Mouse (Mus musculus): ENCODE measurements at regions not wholly inside any gene's neighbourhood (a gene's known extent, or its start where the extent isn't known, plus 50 kb on each side); places are given as distances from the start of the nearest gene placed in this dataset.

- H3K4me1 ChIP-seq, result no peaks in the 10 kb centered on the region
- no peaks in the 10 kb centered on the region for H3K9me3 ChIP-seq (replicated peaks)
- no peak overlapping the region for H3K4me2 ChIP-seq
- no peak overlapping the region for H3K27ac ChIP-seq
- H3K9ac ChIP-seq, result no peak overlapping the region
- 60% methylated on average over 3 of the region's 3 CpGs for WGBS (ENCODE audit: insufficient replicate concordance)
- no peak overlapping the region for H3K4me3 ChIP-seq
- H3K27me3 ChIP-seq (replicated peaks), result no peaks in the 10 kb centered on the region
- no peak for ATAC-seq
- H3K36me3 ChIP-seq, result no peaks in the 10 kb centered on the region
Observed at GRCm38 (mm10) chr1:119279261-119279660, 142.8 kb downstream of the Inhbb start.

GRCm38 (mm10) chr1:119278528-119279201 lies 143.4 kb downstream of the Inhbb start:
- Histone ChIP-seq H3K4me1 (no peaks in the 10 kb centered on the region), H3K9me3 (replicated peaks) (no peaks in the 10 kb centered on the region), H3K27ac (no peak overlapping the region), H3K36me3 (no peaks in the 10 kb centered on the region), H3K9ac (no peak overlapping the region), H3K4me2 (no peak overlapping the region), H3K27me3 (replicated peaks) (no peaks in the 10 kb centered on the region), H3K4me3 (no peak overlapping the region)
- no peak for ATAC-seq
- WGBS (ENCODE audit: insufficient replicate concordance), result 62% methylated on average over 8 of the region's 8 CpGs

- Histone ChIP-seq H3K4me2 (no peak overlapping the region), H3K27me3 (replicated peaks) (no peaks in the 10 kb centered on the region), H3K9ac (no peak overlapping the region), H3K27ac (no peak overlapping the region), H3K9me3 (replicated peaks) (no peaks in the 10 kb centered on the region), H3K4me3 (no peak overlapping the region), H3K4me1 (no peaks in the 10 kb centered on the region), H3K36me3 (no peaks in the 10 kb centered on the region)
- WGBS (ENCODE audit: insufficient replicate concordance), result 70% methylated on average over 4 of the region's 4 CpGs
- no peak for ATAC-seq
Observed at GRCm38 (mm10) chr1:119277990-119278389, 144.1 kb downstream of the Inhbb start.

- Histone ChIP-seq H3K9ac (no peak overlapping the region), H3K4me1 (no peaks in the 10 kb centered on the region), H3K36me3 (no peaks in the 10 kb centered on the region), H3K4me2 (no peak overlapping the region), H3K4me3 (no peak overlapping the region), H3K27me3 (replicated peaks) (no peaks in the 10 kb centered on the region), H3K27ac (no peak overlapping the region), H3K9me3 (replicated peaks) (no peaks in the 10 kb centered on the region; the same call in 1 of the 2 replicates)
- whole genome bisulfite sequencing (ENCODE audit: insufficient replicate concordance), result 79% methylated on average over 5 of the region's 5 CpGs
- ATAC-seq, result no peak
Observed at GRCm38 (mm10) chr1:119266013-119266412, 156.0 kb downstream of the Inhbb start.

- no peaks in the 10 kb centered on the region for H3K4me1 ChIP-seq
- H3K27ac ChIP-seq, result no peak overlapping the region
- WGBS (ENCODE audit: insufficient replicate concordance), result 54% methylated on average over 10 of the region's 10 CpGs
- H3K27me3 ChIP-seq (replicated peaks), result no peaks in the 10 kb centered on the region
- no peaks in the 10 kb centered on the region for H3K36me3 ChIP-seq
- ATAC-seq, result no peak
- H3K9me3 ChIP-seq (replicated peaks), result no peaks in the 10 kb centered on the region; the same call in 1 of the 2 replicates
- no peak overlapping the region for H3K4me3 ChIP-seq
- H3K9ac ChIP-seq, result no peak overlapping the region
- no peak overlapping the region for H3K4me2 ChIP-seq
Observed at GRCm38 (mm10) chr1:119265192-119265891, 156.7 kb downstream of the Inhbb start.

GRCm38 (mm10) chr1:119259455-119259854 lies 162.6 kb downstream of the Inhbb start:
- 65% methylated on average over 9 of the region's 9 CpGs for WGBS (ENCODE audit: insufficient replicate concordance)
- H3K36me3 ChIP-seq, result no peaks in the 10 kb centered on the region
- H3K27ac ChIP-seq, result no peak overlapping the region
- ATAC-seq, result no peak
- H3K4me2 ChIP-seq, result no peak overlapping the region
- H3K9me3 ChIP-seq (replicated peaks), result no peaks in the 10 kb centered on the region; the same call in 1 of the 2 replicates
- no peak overlapping the region for H3K9ac ChIP-seq
- H3K4me1 ChIP-seq, result no peaks in the 10 kb centered on the region
- H3K27me3 ChIP-seq (replicated peaks), result no peaks in the 10 kb centered on the region
- no peak overlapping the region for H3K4me3 ChIP-seq

GRCm38 (mm10) chr1:119256769-119257168 lies 165.3 kb downstream of the Inhbb start:
- no peak overlapping the region for H3K9ac ChIP-seq
- no peaks in the 10 kb centered on the region; the same call in 1 of the 2 replicates for H3K9me3 ChIP-seq (replicated peaks)
- H3K36me3 ChIP-seq, result no peaks in the 10 kb centered on the region
- ATAC-seq, result no peak
- no peak overlapping the region for H3K4me2 ChIP-seq
- WGBS (ENCODE audit: insufficient replicate concordance), result 71% methylated on average over 8 of the region's 8 CpGs
- H3K4me1 ChIP-seq, result no peaks in the 10 kb centered on the region
- H3K27me3 ChIP-seq (replicated peaks), result no peaks in the 10 kb centered on the region
- no peak overlapping the region for H3K4me3 ChIP-seq
- H3K27ac ChIP-seq, result no peak overlapping the region

GRCm38 (mm10) chr1:119256097-119256473 lies 166.0 kb downstream of the Inhbb start:
- 51% methylated on average over 5 of the region's 5 CpGs for WGBS (ENCODE audit: insufficient replicate concordance)
- Histone ChIP-seq H3K9me3 (replicated peaks) (no peaks in the 10 kb centered on the region), H3K9ac (no peak overlapping the region)

GRCm38 (mm10) chr1:119255386-119256096 lies 166.5 kb downstream of the Inhbb start:
- Histone ChIP-seq H3K27ac (no peak overlapping the region), H3K4me1 (no peaks in the 10 kb centered on the region), H3K9me3 (replicated peaks) (no peaks in the 10 kb centered on the region), H3K27me3 (replicated peaks) (no peaks in the 10 kb centered on the region), H3K4me2 (no peak overlapping the region), H3K9ac (no peak overlapping the region), H3K36me3 (no peaks in the 10 kb centered on the region), H3K4me3 (no peak overlapping the region)
- 79% methylated on average over 20 of the region's 20 CpGs for WGBS (ENCODE audit: insufficient replicate concordance)
- ATAC-seq, result no peak

More at GRCm38 (mm10) chr1:119256097-119256473, 166.0 kb downstream of the Inhbb start:
- H3K4me2 ChIP-seq, result no peak overlapping the region
- no peaks in the 10 kb centered on the region for H3K4me1 ChIP-seq
- no peaks in the 10 kb centered on the region for H3K36me3 ChIP-seq
- H3K27ac ChIP-seq, result no peak overlapping the region
- H3K27me3 ChIP-seq (replicated peaks), result no peaks in the 10 kb centered on the region
- no peak overlapping the region for H3K4me3 ChIP-seq
- ATAC-seq, result no peak

GRCm38 (mm10) chr1:119254928-119255327 lies 167.1 kb downstream of the Inhbb start:
- Histone ChIP-seq H3K27ac (no peak overlapping the region), H3K27me3 (replicated peaks) (no peaks in the 10 kb centered on the region), H3K9me3 (replicated peaks) (no peaks in the 10 kb centered on the region), H3K4me3 (no peak overlapping the region), H3K4me2 (no peak overlapping the region), H3K4me1 (no peaks in the 10 kb centered on the region), H3K36me3 (no peaks in the 10 kb centered on the region), H3K9ac (no peak overlapping the region)
- 79% methylated on average over 5 of the region's 5 CpGs for WGBS (ENCODE audit: insufficient replicate concordance)
- no peak for ATAC-seq

- ATAC-seq, result no peak
- H3K9ac ChIP-seq, result no peak overlapping the region
- H3K4me1 ChIP-seq, result no peaks in the 10 kb centered on the region
- no peaks in the 10 kb centered on the region for H3K36me3 ChIP-seq
- no peak overlapping the region for H3K4me3 ChIP-seq
- 67% methylated on average over 7 of the region's 7 CpGs for WGBS (ENCODE audit: insufficient replicate concordance)
- H3K4me2 ChIP-seq, result no peak overlapping the region
- H3K9me3 ChIP-seq (replicated peaks), result no peaks in the 10 kb centered on the region
- no peaks in the 10 kb centered on the region for H3K27me3 ChIP-seq (replicated peaks)
- H3K27ac ChIP-seq, result no peak overlapping the region
Observed at GRCm38 (mm10) chr1:119253371-119253851, 168.6 kb downstream of the Inhbb start.

- 70% methylated on average over 6 of the region's 6 CpGs for WGBS (ENCODE audit: insufficient replicate concordance)
- no peaks in the 10 kb centered on the region for H3K36me3 ChIP-seq
- H3K27me3 ChIP-seq (replicated peaks), result no peaks in the 10 kb centered on the region
- no peak overlapping the region for H3K9ac ChIP-seq
- no peaks in the 10 kb centered on the region for H3K9me3 ChIP-seq (replicated peaks)
- no peaks in the 10 kb centered on the region for H3K4me1 ChIP-seq
- H3K4me2 ChIP-seq, result no peak overlapping the region
- ATAC-seq, result no peak
- no peak overlapping the region for H3K4me3 ChIP-seq
- no peak overlapping the region for H3K27ac ChIP-seq
Observed at GRCm38 (mm10) chr1:119252403-119252802, 169.6 kb downstream of the Inhbb start.
